22 mouse cellular contexts compared by ENCODE assay signal in genomic region chr17:49439706-49440105, GRCm38 (mm10). TPM values are rescaled to one million over a fixed set of nuclear protein-coding genes. Genes with fewer than 3 reads are reported as not detected.
DNase-seq lines count a peak whose midpoint lies in the region; ATAC-seq and TF ChIP-seq lines count a peak whose summit lies in the region.
"Had no signal": no experiment of that assay in that cellular context is flagged by ENCODE, and none has a peak within 500 bp of the region (broad histone marks: within the 10 kb centered on the region; RNA-seq: fewer than 3 reads in every experiment).

No protein-coding gene starts in this region.

- 0 out of 2 replicates have a peak, but pooled peaks cover 3% of the 10 kb centered on the region for H3K4me1 ChIP-seq in intestine, embryonic 15.5 days (replicated peaks)
- H3K4me1 ChIP-seq in intestine, embryonic 16.5 days (ENCODE audit: control insufficient read depth, insufficient read depth, low read length) = peaks cover 6% of the 10 kb centered on the region
- peaks cover 9 to 27% of the 10 kb centered on the region in 2 experiments for H3K4me1 ChIP-seq in MEL (ENCODE audit: control insufficient read depth in 1 of 2, insufficient read depth in 2 of 2, low read length in 2 of 2)
- H3K4me1 ChIP-seq in liver, embryonic 15.5 days (replicated peaks) = peaks cover 65% of the 10 kb centered on the region
- H3K4me1 ChIP-seq: forebrain, embryonic 12.5 days; midbrain, embryonic 15.5 days had no signal

- peak; percentile 1 for DNase-seq in adrenal gland, postnatal 14 days
- DNase-seq in adrenal gland, postnatal 25 days = no peak
- DNase-seq in MEL (ENCODE audit: low read depth, low spot score) = no peak
- DNase-seq in right cerebral cortex, postnatal 10 days (ENCODE audit: low spot score in 2 of 2) = no peak
- DNase-seq: adrenal gland, postnatal 36 days; cerebellum, adult 11 months; cerebellum, postnatal 10 days; heart, postnatal 4 days; kidney, adult 9 months; kidney, postnatal 14 days; right cerebral cortex, postnatal 4 days had no signal

- no peak for TF ChIP-seq CTCF in MEL (IDR thresholded peaks at IDR 0.05 in 2 of 3, conservative IDR thresholded peaks at IDR 0.05 in 1 of 3; ENCODE audit: control insufficient read depth in 1 of 3, insufficient read depth in 1 of 3, low read depth in 2 of 3, low read length in 3 of 3, poor library complexity in 1 of 3, severe bottlenecking in 1 of 3)

- WGBS in intestine, embryonic 15.5 days = 86% methylated on average over 4 of the region's 4 CpGs
- 88% methylated on average over 4 of the region's 4 CpGs for WGBS in intestine, embryonic 16.5 days
- 45% methylated on average over 4 of the region's 4 CpGs for WGBS in liver, embryonic 15.5 days (ENCODE audit: insufficient replicate concordance)

- H3K79me2 ChIP-seq in MEL (ENCODE audit: control insufficient read depth, insufficient read depth, low read length, poor library complexity) = no peaks in the 10 kb centered on the region

- TF ChIP-seq RAD21 in MEL (IDR thresholded peaks at IDR 0.05; ENCODE audit: low read depth, low read length) = no peak

- H3K27me3 ChIP-seq in intestine, embryonic 15.5 days (replicated peaks) = no peaks in the 10 kb centered on the region
- no peaks in the 10 kb centered on the region for H3K27me3 ChIP-seq in intestine, embryonic 16.5 days (replicated peaks; ENCODE audit: control insufficient read depth, insufficient read depth, low read length)
- H3K27me3 ChIP-seq in MEL (ENCODE audit: control insufficient read depth in 1 of 2, insufficient read depth in 2 of 2, low read length in 2 of 2) = no peaks in the 10 kb centered on the region
- H3K27me3 ChIP-seq in liver, embryonic 15.5 days = no peaks in the 10 kb centered on the region
- H3K27me3 ChIP-seq: forebrain, embryonic 12.5 days; midbrain, embryonic 15.5 days had no signal

- no peak overlapping the region for H3K9ac ChIP-seq in intestine, embryonic 15.5 days
- H3K9ac ChIP-seq in intestine, embryonic 16.5 days (ENCODE audit: low read depth, low read length) = no peak overlapping the region
- no peak overlapping the region for H3K9ac ChIP-seq in MEL (ENCODE audit: control insufficient read depth, low read depth, low read length, poor library complexity, severe bottlenecking)
- peak overlapping the region; percentile 67 for H3K9ac ChIP-seq in liver, embryonic 15.5 days
- H3K9ac ChIP-seq: forebrain, embryonic 12.5 days; hindbrain, embryonic 14.5 days; midbrain, embryonic 15.5 days had no signal

- H3K9me3 ChIP-seq in intestine, embryonic 15.5 days = no peaks in the 10 kb centered on the region
- no peaks in the 10 kb centered on the region for H3K9me3 ChIP-seq in intestine, embryonic 16.5 days (ENCODE audit: control insufficient read depth, low read length)
- H3K9me3 ChIP-seq in MEL (replicated peaks; ENCODE audit: insufficient read depth, low read length) = no peaks in the 10 kb centered on the region
- H3K9me3 ChIP-seq in liver, embryonic 15.5 days (replicated peaks) = no peaks in the 10 kb centered on the region
- H3K9me3 ChIP-seq: forebrain, embryonic 12.5 days; limb, embryonic 10.5 days; midbrain, embryonic 15.5 days had no signal

- 0 out of 2 replicates have a peak, but pooled peaks have one; percentile 40 for ATAC-seq in intestine, embryonic 15.5 days
- no peak for ATAC-seq in intestine, embryonic 16.5 days
- peak; percentile 24 for ATAC-seq in liver, embryonic 15.5 days (ENCODE audit: insufficient read depth)
- ATAC-seq: inflammation-experienced regulatory T-cells, adult 6 months; lung, postnatal 0 days; midbrain, embryonic 15.5 days had no signal

- no peak for TF ChIP-seq POLR2A in MEL (IDR thresholded peaks at IDR 0.05; ENCODE audit: control insufficient read depth in 1 of 2, insufficient read depth in 1 of 2, low read depth in 1 of 2, low read length in 2 of 2, poor library complexity in 1 of 2)

- H3K27ac ChIP-seq in intestine, embryonic 15.5 days = no peak overlapping the region
- no peak overlapping the region for H3K27ac ChIP-seq in intestine, embryonic 16.5 days (ENCODE audit: low read length)
- peak overlapping the region; percentile 31; the same call in 1 of the 2 replicates for H3K27ac ChIP-seq in MEL (ENCODE audit: control insufficient read depth, low read depth, low read length)
- peak overlapping the region; percentile 97 for H3K27ac ChIP-seq in liver, embryonic 15.5 days (replicated peaks)
- H3K27ac ChIP-seq: forebrain, embryonic 12.5 days; heart, adult 2 months; hindbrain, embryonic 14.5 days; limb, embryonic 10.5 days; macrophage; midbrain, embryonic 15.5 days had no signal

- H3K36me3 ChIP-seq in intestine, embryonic 15.5 days = peaks cover 18% of the 10 kb centered on the region
- H3K36me3 ChIP-seq in intestine, embryonic 16.5 days (ENCODE audit: control insufficient read depth, insufficient read depth, low read length) = peaks cover 15% of the 10 kb centered on the region
- peaks cover 2 to 20% of the 10 kb centered on the region in 2 experiments; a peak in 3 of 4 replicates for H3K36me3 ChIP-seq in MEL (ENCODE audit: control insufficient read depth in 1 of 2, insufficient read depth in 2 of 2, low read length in 2 of 2)
- peaks cover 57% of the 10 kb centered on the region for H3K36me3 ChIP-seq in liver, embryonic 15.5 days (replicated peaks)

- no peak overlapping the region for H3K4me3 ChIP-seq in intestine, embryonic 15.5 days (replicated peaks)
- H3K4me3 ChIP-seq in intestine, embryonic 16.5 days (ENCODE audit: low read length) = no peak overlapping the region
- H3K4me3 ChIP-seq in MEL (ENCODE audit: control insufficient read depth in 1 of 2, insufficient read depth in 1 of 2, low read depth in 2 of 2, low read length in 2 of 2) = no peak overlapping the region
- peak overlapping the region; percentile 56 for H3K4me3 ChIP-seq in liver, embryonic 15.5 days (replicated peaks)
- H3K4me3 ChIP-seq: forebrain, embryonic 12.5 days; heart, adult 2 months; limb, embryonic 10.5 days; midbrain, embryonic 15.5 days had no signal

- no peak overlapping the region for H3K4me2 ChIP-seq in intestine, embryonic 15.5 days (replicated peaks)
- H3K4me2 ChIP-seq in intestine, embryonic 16.5 days (ENCODE audit: low read depth, low read length) = no peak overlapping the region
- H3K4me2 ChIP-seq in liver, embryonic 15.5 days = peak overlapping the region; percentile 68
- H3K4me2 ChIP-seq: forebrain, embryonic 12.5 days; hindbrain, embryonic 14.5 days; midbrain, embryonic 15.5 days had no signal

- no peak for TF ChIP-seq EP300 in MEL (IDR thresholded peaks at IDR 0.05; ENCODE audit: low read depth in 1 of 2, low read length in 2 of 2)

TF ChIP-seq in MEL, 35 proteins besides CTCF, POLR2A, EP300 and RAD21:
- TF ChIP-seq ZMIZ1 (IDR thresholded peaks at IDR 0.05; ENCODE audit: low read depth, low read length) (no peak), POLR2AphosphoS5 (IDR thresholded peaks at IDR 0.05; ENCODE audit: borderline replicate concordance, low read depth, low read length) (no peak), USF1 (IDR thresholded peaks at IDR 0.05; ENCODE audit: low read depth, low read length) (no peak), MAX (IDR thresholded peaks at IDR 0.05; ENCODE audit: low read length) (0 out of 2 replicates have a peak, but pooled peaks have one; percentile 6), RCOR1 (IDR thresholded peaks at IDR 0.05; ENCODE audit: low read depth, low read length) (no peak), NRF1 (IDR thresholded peaks at IDR 0.05; ENCODE audit: insufficient read depth, low read depth, low read length, poor library complexity, severe bottlenecking) (no peak)

RNA-seq across cellular contexts. Expression of gene Mocs1, which starts 11.5 kb away (rescaled TPM):
- 31.2 and 43.0 TPM in 2 replicates for total RNA-seq in adrenal gland, postnatal 14 days (2021)
- total RNA-seq in adrenal gland, postnatal 25 days (2021) = 30.0 and 52.2 TPM in 2 replicates
- polyA plus RNA-seq in intestine, embryonic 15.5 days (2015; fragmentation: Nextera tagmentation; extraction: Ambion mirVana) = 8.0 and 9.3 TPM in 2 replicates
- 11.4 and 14.6 TPM in 2 replicates for polyA plus RNA-seq in intestine, embryonic 16.5 days (2015; fragmentation: Nextera tagmentation; extraction: Ambion mirVana)
- 6.7 and 7.8 TPM in 2 replicates for total RNA-seq in MEL (2012; rRNA removed)
- polyA plus RNA-seq in MEL (2012; ENCODE audit: insufficient read depth in 1 of 2, insufficient read length in 2 of 2, low read depth in 1 of 2, low replicate concordance in 2 of 2, missing spikeins in 1 of 2) = 10 to 100 TPM in 1 of 2 experiments, not detected in 1; 24.6 TPM
- polyA plus RNA-seq in liver, embryonic 15.5 days (2015; fragmentation: Nextera tagmentation; extraction: Ambion mirVana) = 10.4 and 10.5 TPM in 2 replicates

Comparison
In these comparisons a context has a peak if more than half of its experiments do, and no peak if none do; other contexts are left out.
1. H3K27ac ChIP-seq: peak in MEL (single experiment) and liver, embryonic 15.5 days (single experiment); none in intestine, embryonic 15.5 days (single experiment) and intestine, embryonic 16.5 days (single experiment).